Mouse (Mus musculus): ENCODE measurements around the gene Abca12. TPM values are rescaled to one million over a fixed set of nuclear protein-coding genes. Genes with fewer than 3 reads are reported as not detected.

Abca12 gene
- polyA plus RNA-seq, 1 experiment, result 0.11 TPM

GRCm38 (mm10) chr1:71239586-71239985, 175.1 kb downstream of the Abca12 start:
- Histone ChIP-seq H3K4me1 (replicated peaks; ENCODE audit: control insufficient read depth, insufficient read depth, low read length) (no peaks in the 10 kb centered on the region), H3K36me3 (ENCODE audit: control insufficient read depth, insufficient read depth, low read length) (no peaks in the 10 kb centered on the region), H3K27ac (ENCODE audit: control insufficient read depth, insufficient read depth, low read length) (no peak overlapping the region), H3K4me3 (ENCODE audit: control insufficient read depth, insufficient read depth, low read length) (no peak overlapping the region), H3K27me3 (ENCODE audit: control insufficient read depth, insufficient read depth, low read length) (no peaks in the 10 kb centered on the region)
- WGBS, result 78% methylated on average over 4 of the region's 4 CpGs
- TF ChIP-seq CTCF (IDR thresholded peaks at IDR 0.05; ENCODE audit: borderline replicate concordance, control insufficient read depth, extremely low read depth, insufficient read depth, low read length, poor library complexity) (no peak), POLR2A (IDR thresholded peaks at IDR 0.05; ENCODE audit: control insufficient read depth, extremely low read depth, insufficient read depth, low read length, poor library complexity) (no peak)
- DNase-seq, result no peak

- Histone ChIP-seq H3K27ac (ENCODE audit: control insufficient read depth, insufficient read depth, low read length) (no peak overlapping the region), H3K27me3 (ENCODE audit: control insufficient read depth, insufficient read depth, low read length) (no peaks in the 10 kb centered on the region), H3K4me3 (ENCODE audit: control insufficient read depth, insufficient read depth, low read length) (no peak overlapping the region), H3K36me3 (ENCODE audit: control insufficient read depth, insufficient read depth, low read length) (no peaks in the 10 kb centered on the region), H3K4me1 (replicated peaks; ENCODE audit: control insufficient read depth, insufficient read depth, low read length) (no peaks in the 10 kb centered on the region)
- TF ChIP-seq CTCF (IDR thresholded peaks at IDR 0.05; ENCODE audit: borderline replicate concordance, control insufficient read depth, extremely low read depth, insufficient read depth, low read length, poor library complexity) (no peak), POLR2A (IDR thresholded peaks at IDR 0.05; ENCODE audit: control insufficient read depth, extremely low read depth, insufficient read depth, low read length, poor library complexity) (no peak)
- DNase-seq, result no peak
- WGBS, result 98% methylated on average over 3 of the region's 3 CpGs
Observed at GRCm38 (mm10) chr1:71235335-71235734, 179.4 kb downstream of the Abca12 start.

DNA sequence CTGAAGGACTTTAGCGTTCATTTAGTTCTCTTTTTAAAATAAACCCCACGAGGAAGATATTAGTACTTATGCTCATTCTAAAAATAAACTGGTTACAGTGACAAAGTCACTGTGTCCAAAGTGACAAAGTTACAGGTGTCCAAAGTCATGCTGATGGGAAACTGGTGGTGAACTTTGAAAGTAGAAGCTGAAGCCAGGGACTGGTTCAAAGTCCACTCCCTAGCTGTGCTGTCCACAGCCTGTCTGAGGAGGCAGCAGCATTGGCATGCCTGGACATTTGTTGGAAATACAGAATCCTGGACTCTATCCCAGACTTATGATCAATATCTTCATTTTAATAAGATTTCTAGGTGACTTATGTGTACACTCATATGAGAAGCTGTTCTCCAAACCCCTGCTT, 183.5 kb downstream of the Abca12 start:
- no peak for DNase-seq
- WGBS, result 51% methylated on average over 2 of the region's 2 CpGs
- no peaks in the 10 kb centered on the region for H3K4me1 ChIP-seq (replicated peaks; ENCODE audit: control insufficient read depth, insufficient read depth, low read length)
- no peaks in the 10 kb centered on the region for H3K27me3 ChIP-seq (ENCODE audit: control insufficient read depth, insufficient read depth, low read length)
- no peak overlapping the region for H3K4me3 ChIP-seq (ENCODE audit: control insufficient read depth, insufficient read depth, low read length)
- no peaks in the 10 kb centered on the region for H3K36me3 ChIP-seq (ENCODE audit: control insufficient read depth, insufficient read depth, low read length)
- TF ChIP-seq CTCF (IDR thresholded peaks at IDR 0.05; ENCODE audit: borderline replicate concordance, control insufficient read depth, extremely low read depth, insufficient read depth, low read length, poor library complexity) (no peak), POLR2A (IDR thresholded peaks at IDR 0.05; ENCODE audit: control insufficient read depth, extremely low read depth, insufficient read depth, low read length, poor library complexity) (no peak)
- no peak overlapping the region for H3K27ac ChIP-seq (ENCODE audit: control insufficient read depth, insufficient read depth, low read length)

- H3K4me1 ChIP-seq (replicated peaks; ENCODE audit: control insufficient read depth, insufficient read depth, low read length), result no peaks in the 10 kb centered on the region
- H3K27me3 ChIP-seq (ENCODE audit: control insufficient read depth, insufficient read depth, low read length), result no peaks in the 10 kb centered on the region
- H3K36me3 ChIP-seq (ENCODE audit: control insufficient read depth, insufficient read depth, low read length), result no peaks in the 10 kb centered on the region
- WGBS, result 83% methylated on average over 4 of the region's 4 CpGs
- no peak for DNase-seq
- no peak overlapping the region for H3K4me3 ChIP-seq (ENCODE audit: control insufficient read depth, insufficient read depth, low read length)
- H3K27ac ChIP-seq (ENCODE audit: control insufficient read depth, insufficient read depth, low read length), result no peak overlapping the region
- TF ChIP-seq POLR2A (IDR thresholded peaks at IDR 0.05; ENCODE audit: control insufficient read depth, extremely low read depth, insufficient read depth, low read length, poor library complexity) (no peak), CTCF (IDR thresholded peaks at IDR 0.05; ENCODE audit: borderline replicate concordance, control insufficient read depth, extremely low read depth, insufficient read depth, low read length, poor library complexity) (no peak)
Observed at GRCm38 (mm10) chr1:71203581-71203980, 211.1 kb downstream of the Abca12 start.

DNA sequence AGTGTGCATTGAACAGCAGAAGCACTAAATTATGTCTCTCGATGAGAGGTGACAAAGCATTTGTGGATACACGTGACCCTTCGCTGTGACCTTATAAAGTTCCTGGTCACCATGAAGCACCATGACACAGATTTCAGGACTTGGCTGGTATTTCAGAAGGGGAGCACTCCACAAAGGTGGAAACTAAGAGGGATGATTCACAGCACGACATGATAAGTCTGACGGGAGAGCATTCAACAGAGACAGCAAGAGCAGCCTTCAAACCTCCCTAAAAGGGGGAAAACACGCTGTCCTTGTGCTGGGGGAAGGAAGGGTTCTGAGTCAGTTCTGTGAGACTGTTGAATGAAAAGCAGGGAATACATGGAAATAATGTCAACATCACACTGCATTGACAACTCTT, 218.5 kb downstream of the Abca12 start:
- TF ChIP-seq CTCF (IDR thresholded peaks at IDR 0.05; ENCODE audit: borderline replicate concordance, control insufficient read depth, extremely low read depth, insufficient read depth, low read length, poor library complexity) (no peak), POLR2A (IDR thresholded peaks at IDR 0.05; ENCODE audit: control insufficient read depth, extremely low read depth, insufficient read depth, low read length, poor library complexity) (no peak)
- no peaks in the 10 kb centered on the region for H3K36me3 ChIP-seq (ENCODE audit: control insufficient read depth, insufficient read depth, low read length)
- H3K27ac ChIP-seq (ENCODE audit: control insufficient read depth, insufficient read depth, low read length), result no peak overlapping the region
- DNase-seq, result no peak
- H3K27me3 ChIP-seq (ENCODE audit: control insufficient read depth, insufficient read depth, low read length), result no peaks in the 10 kb centered on the region
- H3K4me1 ChIP-seq (replicated peaks; ENCODE audit: control insufficient read depth, insufficient read depth, low read length), result no peaks in the 10 kb centered on the region
- no peak overlapping the region for H3K4me3 ChIP-seq (ENCODE audit: control insufficient read depth, insufficient read depth, low read length)
- 95% methylated on average over 6 of the region's 6 CpGs for WGBS

GRCm38 (mm10) chr1:71195333-71195732, 219.4 kb downstream of the Abca12 start:
- Histone ChIP-seq H3K27ac (ENCODE audit: control insufficient read depth, insufficient read depth, low read length) (no peak overlapping the region), H3K36me3 (ENCODE audit: control insufficient read depth, insufficient read depth, low read length) (no peaks in the 10 kb centered on the region), H3K4me3 (ENCODE audit: control insufficient read depth, insufficient read depth, low read length) (no peak overlapping the region), H3K4me1 (replicated peaks; ENCODE audit: control insufficient read depth, insufficient read depth, low read length) (no peaks in the 10 kb centered on the region), H3K27me3 (ENCODE audit: control insufficient read depth, insufficient read depth, low read length) (no peaks in the 10 kb centered on the region)
- no peak for DNase-seq
- 86% methylated on average over 4 of the region's 4 CpGs for WGBS
- no peak for TF ChIP-seq CTCF (IDR thresholded peaks at IDR 0.05; ENCODE audit: borderline replicate concordance, control insufficient read depth, extremely low read depth, insufficient read depth, low read length, poor library complexity)
- TF ChIP-seq POLR2A (IDR thresholded peaks at IDR 0.05; ENCODE audit: control insufficient read depth, extremely low read depth, insufficient read depth, low read length, poor library complexity), result no peak

DNA sequence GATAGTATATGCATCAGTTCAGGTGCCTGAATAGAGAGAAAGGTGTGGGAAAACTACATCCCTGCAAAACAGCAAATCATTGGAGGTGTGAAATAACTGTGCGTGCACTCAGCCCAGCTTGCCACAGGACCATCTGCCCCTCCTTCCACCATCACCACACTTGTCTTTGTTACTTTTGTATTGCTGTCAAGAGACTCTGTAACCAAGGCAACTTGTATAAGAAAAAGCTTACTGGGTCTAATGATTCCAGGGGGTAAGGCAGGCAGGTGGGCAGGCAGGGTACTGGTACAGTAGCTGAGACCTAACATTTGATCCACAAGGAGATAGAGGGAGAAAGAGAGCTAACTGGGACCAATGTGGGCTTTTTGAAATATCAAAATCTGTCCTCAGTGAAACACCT, 220.8 kb downstream of the Abca12 start:
- TF ChIP-seq CTCF (IDR thresholded peaks at IDR 0.05; ENCODE audit: borderline replicate concordance, control insufficient read depth, extremely low read depth, insufficient read depth, low read length, poor library complexity) (no peak), POLR2A (IDR thresholded peaks at IDR 0.05; ENCODE audit: control insufficient read depth, extremely low read depth, insufficient read depth, low read length, poor library complexity) (no peak)
- H3K27me3 ChIP-seq (ENCODE audit: control insufficient read depth, insufficient read depth, low read length), result no peaks in the 10 kb centered on the region
- WGBS, result 100% methylated on average over 1 of the region's 1 CpGs
- no peak for DNase-seq
- no peaks in the 10 kb centered on the region for H3K4me1 ChIP-seq (replicated peaks; ENCODE audit: control insufficient read depth, insufficient read depth, low read length)
- no peaks in the 10 kb centered on the region for H3K36me3 ChIP-seq (ENCODE audit: control insufficient read depth, insufficient read depth, low read length)
- no peak overlapping the region for H3K27ac ChIP-seq (ENCODE audit: control insufficient read depth, insufficient read depth, low read length)
- no peak overlapping the region for H3K4me3 ChIP-seq (ENCODE audit: control insufficient read depth, insufficient read depth, low read length)

Other genes starting within 250 kb of the Abca12 start
- gene Atic, start 142.2 kb upstream of the Abca12 start, polyA plus RNA-seq (2012; rRNA removed), result 46.0 and 51.5 TPM in 2 replicates
- 29.6 and 31.3 TPM in 2 replicates for gene Fn1, start 238.3 kb upstream of the Abca12 start, polyA plus RNA-seq (2012; rRNA removed)

Data from thymus, adult 2 months (tissue).